Mouse (Mus musculus) large intestine, adult 2 months (tissue): ENCODE measurements around the gene Eps15l1. TPM values are rescaled to one million over a fixed set of nuclear protein-coding genes. Genes with fewer than 3 reads are reported as not detected.
A peak's percentile ranks its signal among the peaks of the same experiment; 100 is the strongest.

Experiments used
- DNase-seq: peaks from one replicate; pipeline ENCODE4 v3.0.0-alpha.2; 2012; ENCODE audit warnings: low read depth, low spot score
- WGBS: fragments of 180-500 bp; shearing (Covaris S2); methylation state at CpG from one replicate; pipeline ENCODE4 v1.1.7; 2018; 5-methylcytosine and 5-hydroxymethylcytosine counted together
- polyA plus RNA-seq: library from polyadenylated mRNA; depleted of rRNA; stranded (reverse); fragments of >200 nt; gene quantifications from 2 replicates; pipeline ENCODE4 v1.2.3, GENCODE M21; 2012

Gene Eps15l1
- polyA plus RNA-seq, 1 experiment = 25.5 TPM

- 82% methylated on average over 10 of the region's 10 CpGs for WGBS
- DNase-seq = no peak
Measured at GRCm38 (mm10) chr8:72324036-72324706, 97.1 kb downstream of the Eps15l1 start.

DNA sequence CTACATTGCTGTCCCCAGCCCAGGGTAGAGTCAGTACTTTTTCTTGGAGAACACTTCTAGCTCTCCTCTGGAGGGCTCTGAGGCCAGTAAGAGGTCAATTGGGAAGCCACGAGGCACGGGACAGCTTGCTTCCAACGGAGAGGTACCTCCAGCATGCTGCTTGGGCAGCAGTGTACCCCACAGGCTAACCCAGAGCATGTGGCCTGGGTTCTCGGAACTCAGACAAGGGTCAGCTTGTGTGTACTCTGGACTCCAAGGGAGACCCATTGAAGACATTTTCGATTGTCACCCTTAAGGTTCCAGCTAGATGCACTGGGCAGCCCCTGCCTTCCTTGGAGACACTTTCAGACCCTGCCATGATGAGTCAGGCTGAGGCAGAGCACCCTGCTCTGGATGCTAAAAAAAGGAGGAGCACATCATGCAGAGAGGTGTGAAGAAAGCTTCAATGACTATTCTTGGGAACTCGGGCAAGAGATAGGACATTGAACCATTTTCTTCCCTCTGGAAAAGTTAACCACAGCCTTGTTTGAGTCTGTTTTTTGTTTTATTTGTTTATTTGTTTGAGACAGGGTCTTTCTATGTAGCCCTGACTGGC lies 98.0 kb downstream of the Eps15l1 start:
- DNase-seq = no peak
- 68% methylated on average over 6 of the region's 6 CpGs for WGBS

- WGBS = 56% methylated on average over 7 of the region's 7 CpGs
- no peak for DNase-seq
Measured at GRCm38 (mm10) chr8:72322471-72322889, 98.8 kb downstream of the Eps15l1 start.

DNA sequence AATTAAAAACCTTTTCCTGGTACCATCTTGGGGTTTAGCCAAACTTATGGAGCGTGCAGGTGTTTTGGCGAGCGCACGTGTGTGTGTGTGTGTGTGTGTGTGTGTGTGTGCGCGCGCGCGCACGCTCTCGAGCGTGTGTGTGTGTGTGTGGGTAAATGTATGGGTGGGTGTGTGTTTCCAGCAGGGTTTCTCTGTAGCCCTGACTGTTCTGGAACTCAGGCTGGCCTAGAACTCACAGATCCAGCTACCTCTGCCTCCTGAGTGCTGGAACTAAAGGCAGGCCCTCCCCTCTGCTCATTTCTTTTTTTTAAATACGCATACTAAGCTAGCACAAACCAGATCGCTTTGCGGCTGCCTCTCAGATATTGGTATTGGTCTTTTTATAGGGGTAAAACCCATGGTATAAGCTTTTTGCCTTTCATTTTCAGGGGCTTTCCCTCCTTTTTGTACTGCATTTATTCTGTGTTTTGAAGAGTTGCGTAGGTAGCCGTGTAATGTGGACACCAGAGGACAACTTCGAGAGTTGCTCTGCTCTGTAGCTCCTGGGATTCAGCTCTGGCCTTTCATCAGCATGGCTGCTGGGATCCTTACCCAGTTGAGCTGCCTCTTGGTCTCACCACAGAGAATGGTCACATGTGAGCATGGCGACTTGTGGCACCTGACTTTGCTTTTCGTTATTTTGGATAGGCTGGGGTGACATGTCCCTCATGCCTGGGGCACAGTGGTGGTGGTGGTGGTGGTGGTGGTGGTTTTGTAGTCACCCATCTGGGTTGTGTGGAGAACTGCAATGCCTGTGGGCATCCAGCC lies 99.4 kb downstream of the Eps15l1 start:
- 78% methylated on average over 20 of the region's 20 CpGs for WGBS
- DNase-seq = no peak

DNA sequence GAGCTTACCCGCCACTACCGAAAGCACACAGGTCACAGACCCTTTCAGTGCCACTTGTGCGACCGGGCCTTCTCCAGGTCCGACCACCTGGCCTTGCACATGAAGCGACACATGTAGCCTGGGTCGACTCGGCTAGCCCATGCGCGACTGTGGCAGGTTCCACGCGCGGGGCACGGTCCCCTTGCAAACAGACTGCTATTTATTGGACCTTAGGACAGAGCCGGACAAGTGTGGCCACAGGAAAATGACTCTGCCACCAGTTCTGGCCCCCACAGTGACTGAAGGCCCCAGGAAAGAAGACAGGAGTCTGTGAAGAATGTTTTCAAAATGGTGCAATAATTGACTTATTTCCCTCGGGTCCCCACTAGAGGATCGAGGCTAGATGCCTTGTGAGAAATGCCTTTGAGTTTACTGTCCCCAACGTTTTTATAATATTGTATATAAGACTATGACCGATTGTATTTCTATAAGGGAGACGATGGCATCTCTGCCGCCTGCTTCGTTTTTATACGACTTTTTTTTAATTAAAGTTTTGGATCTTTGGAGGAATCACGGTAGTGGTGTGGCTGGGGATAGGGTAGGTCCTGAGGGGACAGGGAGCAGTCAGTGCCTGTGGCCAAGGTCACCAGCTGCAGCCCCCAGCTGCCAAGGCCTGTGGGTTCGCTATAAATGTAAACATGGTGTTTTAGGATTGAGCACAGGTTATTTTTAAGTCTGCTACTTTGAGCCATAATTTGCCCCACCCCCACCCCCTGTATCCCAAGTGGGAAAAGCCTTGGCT lies 100.3 kb downstream of the Eps15l1 start:
- no peak for DNase-seq
- 65% methylated on average over 25 of the region's 25 CpGs for WGBS

- no peak for DNase-seq
- WGBS = 10% methylated on average over 55 of the region's 55 CpGs
Measured at GRCm38 (mm10) chr8:72319921-72320802, 101.1 kb downstream of the Eps15l1 start.

DNA sequence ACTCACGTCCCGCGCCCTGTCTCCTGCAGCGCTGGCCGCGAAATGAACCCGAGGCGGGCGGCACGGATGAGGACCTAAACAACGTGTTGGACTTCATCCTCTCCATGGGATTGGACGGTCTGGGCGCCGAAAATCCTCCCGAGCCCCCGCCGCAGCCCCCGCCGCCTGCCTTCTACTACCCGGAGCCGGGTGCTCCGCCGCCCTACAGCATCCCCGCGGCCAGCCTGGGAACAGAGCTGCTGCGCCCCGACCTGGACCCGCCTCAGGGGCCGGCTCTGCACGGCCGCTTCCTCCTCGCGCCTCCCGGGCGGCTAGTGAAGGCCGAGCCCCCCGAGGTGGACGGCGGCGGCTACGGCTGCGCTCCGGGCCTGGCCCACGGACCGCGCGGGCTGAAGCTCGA lies 101.9 kb downstream of the Eps15l1 start:
- DNase-seq = no peak
- 1% methylated on average over 48 of the region's 48 CpGs for WGBS

DNA sequence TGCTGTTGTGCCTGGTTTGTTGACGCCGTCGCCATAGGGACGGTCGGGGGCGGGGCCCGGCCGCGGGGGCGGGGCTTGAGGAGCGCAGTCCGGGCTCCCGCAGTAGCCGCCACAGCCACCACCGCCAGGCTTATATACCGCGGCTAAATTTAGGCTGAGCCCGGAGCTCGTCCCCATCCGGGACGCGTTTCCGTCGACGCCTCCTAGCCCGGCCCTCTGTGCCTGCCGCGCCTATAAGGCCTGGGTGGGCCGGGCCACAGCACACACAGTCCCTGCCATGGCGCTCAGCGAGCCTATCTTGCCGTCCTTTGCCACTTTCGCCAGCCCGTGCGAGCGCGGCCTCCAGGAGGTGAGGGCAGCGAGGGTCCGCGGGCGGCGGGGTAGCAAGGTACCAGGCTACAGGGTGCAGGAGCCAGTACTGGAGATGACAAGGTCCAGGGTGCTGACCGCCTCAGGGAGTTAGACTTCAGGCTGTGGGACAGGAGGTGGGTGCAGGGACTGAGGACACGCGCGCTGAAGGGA lies 102.4 kb downstream of the Eps15l1 start, which contains the start of gene Klf2:
Gene Klf2, plus strand, starts transcription at position 233 of the 522 bp plus-strand sequence.
- under 1% methylated on average over 46 of the region's 46 CpGs for WGBS
- peak; percentile 79 for DNase-seq

GRCm38 (mm10) chr8:72317741-72318301 lies 103.4 kb downstream of the Eps15l1 start:
- WGBS = 44% methylated on average over 5 of the region's 5 CpGs

GRCm38 (mm10) chr8:72316053-72316695 lies 105.1 kb downstream of the Eps15l1 start:
- no peak for DNase-seq
- 88% methylated on average over 10 of the region's 10 CpGs for WGBS

More at GRCm38 (mm10) chr8:72317741-72318301, 103.4 kb downstream of the Eps15l1 start:
- no peak for DNase-seq

GRCm38 (mm10) chr8:72312926-72313518 lies 108.2 kb downstream of the Eps15l1 start:
- 96% methylated on average over 3 of the region's 3 CpGs for WGBS
- DNase-seq = no peak

GRCm38 (mm10) chr8:72310849-72311506 lies 110.3 kb downstream of the Eps15l1 start:
- no peak for DNase-seq
- WGBS = 14% methylated on average over 8 of the region's 8 CpGs

- 29% methylated on average over 6 of the region's 6 CpGs for WGBS
- DNase-seq = no peak
Measured at GRCm38 (mm10) chr8:72308276-72308675, 113.0 kb downstream of the Eps15l1 start.

DNA sequence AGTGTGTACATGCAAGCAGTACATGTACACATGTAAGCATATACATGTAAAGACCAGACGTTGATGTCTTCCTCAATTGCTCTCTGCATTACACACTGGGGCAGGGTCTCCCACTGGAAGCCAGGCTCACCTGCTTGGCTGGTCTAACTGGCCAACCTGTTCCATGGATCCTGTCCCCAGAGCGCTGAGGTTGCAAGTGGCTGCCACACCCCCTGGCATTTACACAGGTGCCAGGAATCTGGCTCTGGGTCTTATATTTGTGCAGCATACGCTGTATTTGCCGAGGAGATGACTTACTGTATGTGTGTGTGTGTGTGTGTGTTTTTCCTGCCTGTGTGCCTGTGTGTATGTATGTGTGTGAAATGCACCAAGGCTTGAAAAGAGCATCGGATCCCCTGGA lies 114.3 kb downstream of the Eps15l1 start:
- no peak for DNase-seq
- WGBS = 39% methylated on average over 5 of the region's 5 CpGs

DNA sequence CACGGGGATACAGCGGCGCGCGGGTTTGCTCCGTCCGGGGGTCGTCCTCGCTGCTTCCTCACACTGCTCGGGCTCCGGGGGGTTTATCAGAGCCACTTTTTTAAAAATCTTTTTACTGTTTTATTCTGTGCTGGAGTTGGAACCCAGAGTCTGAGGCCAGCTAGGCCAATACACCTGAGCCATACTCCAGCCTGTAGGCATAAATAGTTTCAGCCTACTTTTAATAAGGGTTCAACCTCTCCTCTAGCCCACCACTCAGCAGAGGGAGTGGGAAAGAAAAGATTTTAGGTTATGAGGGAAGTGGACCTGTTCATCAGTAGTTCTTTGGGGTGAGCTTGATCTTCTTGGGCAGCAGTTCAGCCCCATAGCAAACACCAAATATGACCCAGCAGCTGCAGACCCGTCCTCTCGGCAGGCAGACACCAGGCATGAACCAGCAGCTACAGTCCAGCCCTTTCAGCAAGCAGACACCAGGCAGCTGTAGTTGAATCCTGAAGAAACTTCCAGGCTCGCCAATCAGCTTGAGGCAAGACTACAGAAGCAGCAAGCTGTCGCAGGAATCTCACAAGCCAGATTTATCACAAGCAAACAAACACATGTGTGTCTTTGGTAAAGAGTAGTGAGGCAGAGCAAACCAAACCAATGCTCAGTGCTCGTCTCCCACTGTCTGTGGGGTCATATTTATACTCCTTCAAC lies 115.9 kb downstream of the Eps15l1 start, which contains the start of gene Gm10282:
Gene Gm10282, minus strand, starts transcription at position 51 of the 696 bp plus-strand sequence.
- 78% methylated on average over 16 of the region's 16 CpGs for WGBS
- DNase-seq = no peak

DNA sequence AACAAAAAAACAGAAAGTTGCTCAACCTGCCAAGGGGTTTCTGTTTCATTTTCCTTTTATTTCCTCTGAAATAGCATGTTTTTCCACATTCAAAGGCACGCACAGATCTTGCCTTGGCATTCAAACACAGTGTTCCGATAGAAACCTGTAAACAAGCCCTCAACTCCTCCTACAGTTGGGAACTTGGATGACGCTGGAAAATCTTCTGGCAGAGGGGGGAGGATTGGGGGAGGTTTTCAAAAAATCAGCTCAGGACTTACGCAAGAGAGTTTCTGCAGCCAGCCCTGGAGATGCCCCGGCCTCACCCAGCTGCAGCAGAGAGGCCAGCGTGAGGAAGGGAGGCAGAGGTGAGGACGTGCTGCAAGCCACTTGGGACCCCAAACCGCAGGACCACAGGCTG lies 117.6 kb downstream of the Eps15l1 start:
- DNase-seq = no peak
- 19% methylated on average over 8 of the region's 8 CpGs for WGBS
